Mouse (Mus musculus) mouse embryonic stem cell (cell line): ENCODE results near the gene Zkscan1.
"Not testable (repeated sequence)": the region's sequence is repeated elsewhere in the genome, so short reads cannot be mapped to it uniquely, and the experiment has no call there.

Source experiments
- in situ Hi-C, 2 experiments: fragments of 300-500 bp; cut with MboI; formaldehyde crosslinking; loops; 1 replicate in 1 of 2; 3 replicates in 1 of 2; pipeline ENCODE4 v1.14.3; 2019 to 2020; ENCODE audit warnings: low sequenced_read_pairs in 2 of 2, low pct_unique_long_range_greater_than_20kb in 1 of 2, mixed read lengths in 1 of 2; ENCODE audit not compliant: unreplicated experiment in 1 of 2

The Zkscan1 gene

GRCm38 (mm10) chr5:138084996-138085395 is at the start of gene Zkscan1:
Gene Zkscan1 (plus strand): TSS chr5:138085084.
- in situ Hi-C loops, result no loop called here

GRCm38 (mm10) chr5:138052894-138053293 is 32.0 kb upstream of the Zkscan1 start, which contains the start of gene Smok3c:
Gene Smok3c (plus strand): TSS chr5:138053194.
- in situ Hi-C loops, result not testable (repeated sequence)

- in situ Hi-C loops, result no loop called here
Observed at GRCm38 (mm10) chr5:138073803-138074202, 11.1 kb upstream of the Zkscan1 start.

- in situ Hi-C loops, result no loop called here
Observed at GRCm38 (mm10) chr5:138075684-138076083, 9.2 kb upstream of the Zkscan1 start.

- in situ Hi-C loops, result no loop called here
Observed at GRCm38 (mm10) chr5:138076148-138076547, 8.7 kb upstream of the Zkscan1 start.

GRCm38 (mm10) chr5:138080456-138080855 is 4.4 kb upstream of the Zkscan1 start:
- in situ Hi-C loops, result no loop called here

GRCm38 (mm10) chr5:138081446-138081845 is 3.4 kb upstream of the Zkscan1 start:
- in situ Hi-C loops, result no loop called here

GRCm38 (mm10) chr5:138083318-138083900 is 1.5 kb upstream of the Zkscan1 start:
- in situ Hi-C loops, result no loop called here

GRCm38 (mm10) chr5:138083936-138084335 is 948 bp upstream of the Zkscan1 start:
- in situ Hi-C loops, result no loop called here

- in situ Hi-C loops, result no loop called here
Observed at GRCm38 (mm10) chr5:138084507-138084906, 377 bp upstream of the Zkscan1 start.

GRCm38 (mm10) chr5:138085421-138085911 is 582 bp downstream of the Zkscan1 start:
- in situ Hi-C loops, result no loop called here

- in situ Hi-C loops, result no loop called here
Observed at GRCm38 (mm10) chr5:138086842-138087241, 2.0 kb downstream of the Zkscan1 start.

GRCm38 (mm10) chr5:138088366-138088765 is 3.5 kb downstream of the Zkscan1 start:
- in situ Hi-C loops, result no loop called here

GRCm38 (mm10) chr5:138089108-138089551 is 4.2 kb downstream of the Zkscan1 start:
- in situ Hi-C loops, result no loop called here

GRCm38 (mm10) chr5:138090271-138090670 is 5.4 kb downstream of the Zkscan1 start:
- in situ Hi-C loops, result no loop called here

GRCm38 (mm10) chr5:138090737-138091136 is 5.9 kb downstream of the Zkscan1 start:
- in situ Hi-C loops, result no loop called here

GRCm38 (mm10) chr5:138092771-138093170 is 7.9 kb downstream of the Zkscan1 start:
- in situ Hi-C loops, result no loop called here

GRCm38 (mm10) chr5:138094474-138094873 is 9.6 kb downstream of the Zkscan1 start:
- in situ Hi-C loops, result no loop called here

- in situ Hi-C loops, result no loop called here
Observed at GRCm38 (mm10) chr5:138104976-138105375, 20.1 kb downstream of the Zkscan1 start.

GRCm38 (mm10) chr5:138107130-138107529 is 22.2 kb downstream of the Zkscan1 start:
- in situ Hi-C loops, result no loop called here
